Mouse (Mus musculus): ENCODE measurements around the gene Slc16a9. TPM values are rescaled to one million over a fixed set of nuclear protein-coding genes. Genes with fewer than 3 reads are reported as not detected.

Slc16a9 gene
- polyA plus RNA-seq, 1 experiment from 2014 or later: 0.76 TPM

DNA sequence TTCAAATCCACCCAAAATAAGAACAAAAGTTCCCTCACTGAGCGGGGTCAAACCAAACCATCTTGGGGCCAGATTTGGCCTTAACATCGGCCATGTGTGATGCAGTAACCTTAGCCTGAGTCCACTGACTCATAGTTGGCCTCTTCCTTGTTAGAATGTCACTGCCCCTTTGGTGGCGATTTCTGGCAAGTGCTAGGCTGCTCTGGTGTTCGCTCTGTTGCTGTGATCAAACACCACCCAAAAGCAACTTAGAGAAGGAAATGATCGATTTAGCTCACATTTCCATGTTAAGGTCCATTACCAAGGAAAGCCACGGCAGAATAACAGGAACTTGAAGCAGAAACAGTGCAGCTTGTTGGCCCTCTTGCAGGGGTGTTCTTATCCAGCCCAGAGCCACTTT, 5.9 kb downstream of the Slc16a9 start:
- no peaks in the 10 kb centered on the region for H3K36me3 ChIP-seq (ENCODE audit: control insufficient read depth, insufficient read depth, low read length)
- H3K4me3 ChIP-seq (ENCODE audit: control insufficient read depth in 1 of 2, insufficient read depth in 1 of 2, low read depth in 1 of 2, low read length in 2 of 2): no peak overlapping the region
- peaks cover 13% of the 10 kb centered on the region; the same call in 1 of the 2 replicates for H3K27me3 ChIP-seq (ENCODE audit: control insufficient read depth, insufficient read depth, low read length)
- H3K4me1 ChIP-seq (ENCODE audit: control insufficient read depth in 2 of 2, insufficient read depth in 2 of 2, low read length in 2 of 2): peaks cover 0 to 4% of the 10 kb centered on the region in 2 experiments; a peak in 1 of 4 replicates
- WGBS: 72% methylated on average over 6 of the region's 6 CpGs
- ATAC-seq (ENCODE audit: insufficient number of reproducible peaks, insufficient read depth, low FRiP score, low read depth): no peak
- H3K9ac ChIP-seq (ENCODE audit: low read length): no peak overlapping the region
- H3K9me3 ChIP-seq (ENCODE audit: control insufficient read depth, low read length): no peaks in the 10 kb centered on the region
- H3K4me2 ChIP-seq (ENCODE audit: low read length): no peak overlapping the region
- no peak overlapping the region for H3K27ac ChIP-seq (replicated peaks in 1 of 2; ENCODE audit: control insufficient read depth in 1 of 2, insufficient read depth in 1 of 2, low read depth in 2 of 2, low read length in 2 of 2)

DNA sequence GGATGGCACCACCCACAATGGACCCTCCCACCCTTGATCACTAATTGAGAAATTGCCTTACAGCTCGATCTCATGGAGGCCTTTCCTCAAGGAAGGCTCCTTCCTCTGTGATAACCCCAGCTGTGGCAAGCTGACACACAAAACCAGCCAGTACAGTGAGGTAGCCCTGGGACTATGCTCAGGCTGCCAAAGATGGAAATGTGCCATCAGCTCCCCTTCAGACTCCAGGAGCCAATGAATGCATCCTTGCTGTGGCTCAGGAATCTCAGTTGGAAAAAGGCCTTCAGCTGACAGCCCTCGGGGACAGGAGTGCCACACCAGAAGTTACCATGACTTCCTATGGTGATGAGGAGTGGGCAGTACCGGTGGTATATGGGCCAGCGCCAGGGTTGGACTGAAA, 9.8 kb downstream of the Slc16a9 start:
- Histone ChIP-seq H3K27ac (replicated peaks in 1 of 2; ENCODE audit: control insufficient read depth in 1 of 2, insufficient read depth in 1 of 2, low read depth in 2 of 2, low read length in 2 of 2) (no peak overlapping the region), H3K4me3 (ENCODE audit: control insufficient read depth in 1 of 2, insufficient read depth in 1 of 2, low read depth in 1 of 2, low read length in 2 of 2) (no peak overlapping the region), H3K9ac (ENCODE audit: low read length) (no peak overlapping the region), H3K27me3 (ENCODE audit: control insufficient read depth, insufficient read depth, low read length) (no peaks in the 10 kb centered on the region), H3K4me1 (ENCODE audit: control insufficient read depth in 2 of 2, insufficient read depth in 2 of 2, low read length in 2 of 2) (no peaks in the 10 kb centered on the region), H3K9me3 (ENCODE audit: control insufficient read depth, low read length) (no peaks in the 10 kb centered on the region), H3K36me3 (ENCODE audit: control insufficient read depth, insufficient read depth, low read length) (no peaks in the 10 kb centered on the region), H3K4me2 (ENCODE audit: low read length) (no peak overlapping the region)
- no peak for ATAC-seq (ENCODE audit: insufficient number of reproducible peaks, insufficient read depth, low FRiP score, low read depth)
- WGBS: 54% methylated on average over 4 of the region's 4 CpGs

DNA sequence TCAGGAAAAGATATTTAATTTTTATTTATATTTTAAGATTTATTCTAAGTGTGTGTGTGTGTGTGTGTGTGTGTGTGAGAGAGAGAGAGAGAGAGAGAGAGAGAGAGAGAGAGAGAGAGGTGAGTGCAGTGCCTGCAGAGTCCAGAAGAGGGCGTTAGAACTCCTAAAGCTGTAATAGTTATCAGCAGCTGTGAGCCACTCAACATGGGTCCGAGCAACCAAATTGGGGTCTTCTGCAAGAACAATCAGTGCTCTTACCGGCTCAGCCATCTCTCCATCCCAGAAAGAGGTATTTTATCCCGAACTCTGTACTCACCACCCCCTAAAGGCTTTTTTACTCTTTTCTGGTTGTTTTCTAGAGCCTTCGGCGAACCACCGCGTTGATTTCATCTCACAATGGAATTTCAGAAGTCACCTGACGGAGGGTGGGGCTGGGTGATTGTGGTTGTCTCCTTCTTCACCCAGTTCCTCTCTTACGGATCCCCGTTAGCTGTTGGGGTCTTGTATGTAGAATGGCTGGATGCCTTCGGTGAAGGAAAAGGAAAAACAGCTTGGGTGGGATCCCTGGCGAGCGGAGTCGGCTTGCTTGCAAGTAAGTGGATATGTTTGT, 10.8 kb downstream of the Slc16a9 start:
- WGBS: 78% methylated on average over 15 of the region's 15 CpGs
- no peaks in the 10 kb centered on the region for H3K9me3 ChIP-seq (ENCODE audit: control insufficient read depth, low read length)
- no peak overlapping the region for H3K9ac ChIP-seq (ENCODE audit: low read length)
- H3K4me2 ChIP-seq (ENCODE audit: low read length): no peak overlapping the region
- no peak for ATAC-seq (ENCODE audit: insufficient number of reproducible peaks, insufficient read depth, low FRiP score, low read depth)
- H3K4me1 ChIP-seq (ENCODE audit: control insufficient read depth in 2 of 2, insufficient read depth in 2 of 2, low read length in 2 of 2): no peaks in the 10 kb centered on the region
- no peak overlapping the region for H3K4me3 ChIP-seq (ENCODE audit: control insufficient read depth in 1 of 2, insufficient read depth in 1 of 2, low read depth in 1 of 2, low read length in 2 of 2)
- H3K36me3 ChIP-seq (ENCODE audit: control insufficient read depth, insufficient read depth, low read length): no peaks in the 10 kb centered on the region
- H3K27ac ChIP-seq (replicated peaks in 1 of 2; ENCODE audit: control insufficient read depth in 1 of 2, insufficient read depth in 1 of 2, low read depth in 2 of 2, low read length in 2 of 2): no peak overlapping the region
- no peaks in the 10 kb centered on the region for H3K27me3 ChIP-seq (ENCODE audit: control insufficient read depth, insufficient read depth, low read length)

DNA sequence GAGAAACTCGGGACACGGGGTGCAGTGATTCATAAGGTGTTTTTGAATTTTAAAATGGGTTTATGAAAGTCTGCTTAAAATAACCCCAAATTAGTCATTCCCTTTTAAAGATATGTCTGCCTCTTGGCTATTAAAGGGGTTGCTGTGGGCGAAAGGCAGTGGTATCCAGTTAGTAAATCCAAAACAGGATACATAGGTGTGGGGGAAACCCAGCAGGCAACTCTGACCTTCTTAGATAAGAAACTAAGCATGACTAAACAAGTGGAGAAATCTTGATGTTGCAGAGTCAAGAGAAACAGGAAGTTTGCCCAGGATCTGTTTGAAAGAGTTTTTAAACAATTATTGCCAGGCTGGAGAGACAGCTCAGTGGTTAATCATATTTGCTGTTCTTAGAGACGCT, 12.1 kb downstream of the Slc16a9 start:
- Histone ChIP-seq H3K27ac (replicated peaks in 1 of 2; ENCODE audit: control insufficient read depth in 1 of 2, insufficient read depth in 1 of 2, low read depth in 2 of 2, low read length in 2 of 2) (no peak overlapping the region), H3K4me1 (ENCODE audit: control insufficient read depth in 2 of 2, insufficient read depth in 2 of 2, low read length in 2 of 2) (no peaks in the 10 kb centered on the region), H3K4me3 (ENCODE audit: control insufficient read depth in 1 of 2, insufficient read depth in 1 of 2, low read depth in 1 of 2, low read length in 2 of 2) (no peak overlapping the region), H3K36me3 (ENCODE audit: control insufficient read depth, insufficient read depth, low read length) (no peaks in the 10 kb centered on the region), H3K9ac (ENCODE audit: low read length) (no peak overlapping the region), H3K27me3 (ENCODE audit: control insufficient read depth, insufficient read depth, low read length) (no peaks in the 10 kb centered on the region), H3K9me3 (ENCODE audit: control insufficient read depth, low read length) (no peaks in the 10 kb centered on the region), H3K4me2 (ENCODE audit: low read length) (no peak overlapping the region)
- WGBS: 71% methylated on average over 4 of the region's 4 CpGs
- no peak for ATAC-seq (ENCODE audit: insufficient number of reproducible peaks, insufficient read depth, low FRiP score, low read depth)

DNA sequence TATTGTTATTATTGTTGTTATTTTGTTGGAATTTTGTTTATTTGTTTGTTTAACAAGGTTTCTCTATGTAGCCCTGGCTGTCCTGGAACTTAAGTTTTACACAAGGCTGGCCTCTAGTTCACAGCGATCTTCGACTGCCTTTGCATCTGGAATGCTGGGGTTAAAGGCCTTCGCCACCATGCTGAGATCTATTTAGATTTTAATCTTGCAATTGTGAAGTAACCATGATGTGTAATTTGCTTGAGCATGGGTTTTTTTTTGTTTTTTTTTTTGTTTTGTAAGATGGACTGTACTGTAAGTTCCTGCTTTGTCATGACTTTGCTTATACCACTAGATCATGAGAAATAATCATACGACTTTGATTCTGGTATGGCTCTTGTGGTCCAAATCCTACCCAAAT, 16.0 kb downstream of the Slc16a9 start:
- 78% methylated on average over 4 of the region's 4 CpGs for WGBS

DNA sequence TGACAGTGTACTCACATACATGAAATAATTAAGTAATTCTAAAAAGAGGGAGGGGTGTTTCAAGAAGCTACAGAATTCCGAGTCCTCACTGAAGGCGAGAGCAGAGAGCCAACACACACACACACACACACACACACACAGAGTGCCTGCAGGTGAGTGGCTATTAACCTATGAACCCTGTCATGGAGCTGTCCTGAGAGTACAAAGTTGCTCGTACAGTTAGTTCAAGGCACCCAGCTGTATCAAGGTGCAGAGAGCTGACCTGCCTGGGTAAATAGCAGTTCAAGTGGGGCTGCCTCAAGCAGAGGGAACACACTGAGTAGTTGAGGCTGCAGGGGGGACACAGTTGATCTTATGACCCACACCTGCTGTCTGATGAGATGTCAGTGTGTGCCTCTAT, 17.2 kb downstream of the Slc16a9 start:
- Histone ChIP-seq H3K27ac (replicated peaks in 1 of 2; ENCODE audit: control insufficient read depth in 1 of 2, insufficient read depth in 1 of 2, low read depth in 2 of 2, low read length in 2 of 2) (no peak overlapping the region), H3K9me3 (ENCODE audit: control insufficient read depth, low read length) (no peaks in the 10 kb centered on the region), H3K9ac (ENCODE audit: low read length) (no peak overlapping the region), H3K4me1 (ENCODE audit: control insufficient read depth in 2 of 2, insufficient read depth in 2 of 2, low read length in 2 of 2) (peaks cover 2 to 5% of the 10 kb centered on the region in 2 experiments; a peak in 2 of 4 replicates), H3K27me3 (ENCODE audit: control insufficient read depth, insufficient read depth, low read length) (no peaks in the 10 kb centered on the region), H3K4me3 (ENCODE audit: control insufficient read depth in 1 of 2, insufficient read depth in 1 of 2, low read depth in 1 of 2, low read length in 2 of 2) (no peak overlapping the region), H3K4me2 (ENCODE audit: low read length) (no peak overlapping the region), H3K36me3 (ENCODE audit: control insufficient read depth, insufficient read depth, low read length) (no peaks in the 10 kb centered on the region)
- ATAC-seq (ENCODE audit: insufficient number of reproducible peaks, insufficient read depth, low FRiP score, low read depth): no peak
- 81% methylated on average over 3 of the region's 3 CpGs for WGBS

More for the DNA sequence above, 16.0 kb downstream of the Slc16a9 start:
- no peak for ATAC-seq (ENCODE audit: insufficient number of reproducible peaks, insufficient read depth, low FRiP score, low read depth)
- no peak overlapping the region for H3K27ac ChIP-seq (replicated peaks in 1 of 2; ENCODE audit: control insufficient read depth in 1 of 2, insufficient read depth in 1 of 2, low read depth in 2 of 2, low read length in 2 of 2)
- H3K27me3 ChIP-seq (ENCODE audit: control insufficient read depth, insufficient read depth, low read length): no peaks in the 10 kb centered on the region
- H3K36me3 ChIP-seq (ENCODE audit: control insufficient read depth, insufficient read depth, low read length): no peaks in the 10 kb centered on the region
- H3K9ac ChIP-seq (ENCODE audit: low read length): no peak overlapping the region
- H3K4me1 ChIP-seq (ENCODE audit: control insufficient read depth in 2 of 2, insufficient read depth in 2 of 2, low read length in 2 of 2): peaks cover 2 to 5% of the 10 kb centered on the region in 2 experiments; a peak in 2 of 4 replicates
- no peak overlapping the region for H3K4me3 ChIP-seq (ENCODE audit: control insufficient read depth in 1 of 2, insufficient read depth in 1 of 2, low read depth in 1 of 2, low read length in 2 of 2)
- no peaks in the 10 kb centered on the region for H3K9me3 ChIP-seq (ENCODE audit: control insufficient read depth, low read length)
- H3K4me2 ChIP-seq (ENCODE audit: low read length): no peak overlapping the region

DNA sequence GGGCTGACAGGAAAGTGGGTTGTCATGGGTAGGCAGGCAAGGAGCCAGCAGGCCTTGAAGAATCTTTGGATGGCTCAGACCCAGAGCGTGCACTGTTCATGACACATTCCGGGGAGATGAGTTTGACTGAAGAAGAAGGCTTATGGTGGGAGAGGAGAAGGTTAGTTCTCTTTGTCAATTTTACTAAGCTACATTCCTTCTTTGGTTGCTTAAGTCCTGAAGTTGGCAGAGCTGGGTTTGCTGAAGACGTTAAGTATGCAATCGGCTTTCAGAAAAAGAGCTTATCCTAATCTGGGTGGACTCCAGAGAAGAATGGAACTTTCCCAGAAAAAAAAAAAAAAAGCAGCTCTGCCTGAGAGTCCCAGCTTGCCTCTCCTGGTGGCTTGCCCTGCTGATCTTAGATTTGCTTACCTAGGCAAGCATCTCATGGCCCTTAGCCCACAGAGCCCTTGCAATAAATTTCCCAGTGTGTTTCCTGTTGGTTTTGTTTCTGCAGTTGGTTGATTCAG, 18.8 kb downstream of the Slc16a9 start:
- H3K4me1 ChIP-seq (ENCODE audit: control insufficient read depth in 2 of 2, insufficient read depth in 2 of 2, low read length in 2 of 2): peaks cover 2 to 5% of the 10 kb centered on the region in 2 experiments; a peak in 2 of 4 replicates
- 61% methylated on average over 4 of the region's 4 CpGs for WGBS

More for the DNA sequence above, 18.8 kb downstream of the Slc16a9 start:
- no peak for ATAC-seq (ENCODE audit: insufficient number of reproducible peaks, insufficient read depth, low FRiP score, low read depth)
- H3K9ac ChIP-seq (ENCODE audit: low read length): no peak overlapping the region
- no peaks in the 10 kb centered on the region for H3K36me3 ChIP-seq (ENCODE audit: control insufficient read depth, insufficient read depth, low read length)
- no peaks in the 10 kb centered on the region for H3K9me3 ChIP-seq (ENCODE audit: control insufficient read depth, low read length)
- H3K4me3 ChIP-seq (ENCODE audit: control insufficient read depth in 1 of 2, insufficient read depth in 1 of 2, low read depth in 1 of 2, low read length in 2 of 2): no peak overlapping the region
- H3K27me3 ChIP-seq (ENCODE audit: control insufficient read depth, insufficient read depth, low read length): no peaks in the 10 kb centered on the region
- H3K4me2 ChIP-seq (ENCODE audit: low read length): no peak overlapping the region
- no peak overlapping the region for H3K27ac ChIP-seq (replicated peaks in 1 of 2; ENCODE audit: control insufficient read depth in 1 of 2, insufficient read depth in 1 of 2, low read depth in 2 of 2, low read length in 2 of 2)
